In genomic region chr3:80007006-80007405, GRCm38 (mm10) we compare ENCODE assay signal across 24 mouse cellular contexts.
"Had no signal": no experiment of that assay in that cellular context is flagged by ENCODE, and none has a peak within 500 bp of the region (broad histone marks: within the 10 kb centered on the region; RNA-seq: fewer than 3 reads in every experiment).

No protein-coding gene starts in this region.

- H3K4me3 ChIP-seq: hindbrain, embryonic 10.5 days; hindbrain, embryonic 12.5 days; intestine, embryonic 15.5 days; layer of hippocampus, adult 2 months; left cerebral cortex, adult 2 months; limb, embryonic 10.5 days; limb, embryonic 12.5 days; liver, embryonic 13.5 days; liver, embryonic 15.5 days had no signal

- H3K27ac ChIP-seq: hindbrain, embryonic 10.5 days; hindbrain, embryonic 12.5 days; hindbrain, embryonic 14.5 days; intestine, embryonic 15.5 days; layer of hippocampus, adult 2 months; left cerebral cortex, adult 2 months; limb, embryonic 10.5 days; limb, embryonic 12.5 days; liver, embryonic 13.5 days; liver, embryonic 15.5 days had no signal

- H3K27me3 ChIP-seq: hindbrain, embryonic 12.5 days; intestine, embryonic 15.5 days; limb, embryonic 12.5 days; liver, embryonic 13.5 days; liver, embryonic 15.5 days had no signal

- H3K4me1 ChIP-seq: intestine, embryonic 15.5 days had no signal

- H3K9ac ChIP-seq: hindbrain, embryonic 12.5 days; hindbrain, embryonic 14.5 days; intestine, embryonic 15.5 days; limb, embryonic 12.5 days; liver, embryonic 13.5 days; liver, embryonic 15.5 days; liver, postnatal 0 days had no signal

- H3K4me2 ChIP-seq: heart, embryonic 11.5 days; hindbrain, embryonic 12.5 days; hindbrain, embryonic 14.5 days; intestine, embryonic 15.5 days; limb, embryonic 12.5 days; liver, embryonic 11.5 days; liver, embryonic 13.5 days; liver, embryonic 15.5 days had no signal

- H3K9me3 ChIP-seq: hindbrain, embryonic 10.5 days; hindbrain, embryonic 12.5 days; intestine, embryonic 15.5 days; limb, embryonic 10.5 days; limb, embryonic 12.5 days; liver, embryonic 13.5 days; liver, embryonic 15.5 days had no signal

- H3K36me3 ChIP-seq: hindbrain, embryonic 10.5 days; hindbrain, embryonic 12.5 days; intestine, embryonic 15.5 days; limb, embryonic 10.5 days; limb, embryonic 12.5 days; liver, embryonic 13.5 days; liver, embryonic 15.5 days had no signal

- ATAC-seq: hindbrain, embryonic 16.5 days; inflammation-experienced regulatory T-cells, adult 6 months; intestine, embryonic 15.5 days; intestine, postnatal 0 days; liver, postnatal 0 days had no signal

- DNase-seq: gastrocnemius, postnatal 10 days; gastrocnemius, postnatal 25 days; heart, postnatal 10 days; kidney, adult 18-20 months; kidney, adult 8-10 months; kidney, postnatal 10 days; kidney, postnatal 25 days; kidney, postnatal 4 days; liver, embryonic 13.5 days; liver, postnatal 0 days had no signal
